Mouse (Mus musculus) olfactory bulb, adult 2 months (tissue): ENCODE data around the gene Pigh.

Experiments
- CTCF ChIP-seq: fragments of 200-500 bp; IDR thresholded peaks from 2 replicates; pipeline ENCODE4 v1.5.1; 2012; ENCODE audit warnings: low read depth, mild to moderate bottlenecking, low read length, moderate library complexity; ENCODE audit not compliant: insufficient read depth
- POLR2A ChIP-seq: fragments of 200-500 bp; IDR thresholded peaks from 2 replicates; pipeline ENCODE4 v1.6.1; 2012; ENCODE audit warnings: mild to moderate bottlenecking, low read depth, low read length, moderate library complexity; ENCODE audit not compliant: insufficient read depth

- TF ChIP-seq CTCF (no peak), POLR2A (no peak)
Observed at GRCm38 (mm10) chr12:79055276-79055675, 34.2 kb downstream of the Pigh start.
